Mouse (Mus musculus) megakaryocyte, embryonic 14.5 days (primary cell): ENCODE measurements at regions not wholly inside any gene's neighbourhood (a gene's known extent, or its start where the extent isn't known, plus 50 kb on each side); places are given as distances from the start of the nearest gene placed in this dataset.

Source experiments
- FLI1 ChIP-seq: IDR thresholded peaks from 2 replicates; pipeline ENCODE4 v1.6.1; 2012; ENCODE audit warnings: low read length, inconsistent platforms, mixed read lengths
- GATA1 ChIP-seq: IDR thresholded peaks from 3 replicates; pipeline ENCODE4 v1.6.1; 2012; ENCODE audit warnings: mixed read lengths, low read length, inconsistent platforms, borderline replicate concordance

- TF ChIP-seq FLI1, result no peak
- TF ChIP-seq GATA1, result no peak
Measured at GRCm38 (mm10) chr14:67127118-67127517, 1118.1 kb upstream of the Gulo start.
